1 mouse cellular context compared by ENCODE assay signal in the genomic region with DNA sequence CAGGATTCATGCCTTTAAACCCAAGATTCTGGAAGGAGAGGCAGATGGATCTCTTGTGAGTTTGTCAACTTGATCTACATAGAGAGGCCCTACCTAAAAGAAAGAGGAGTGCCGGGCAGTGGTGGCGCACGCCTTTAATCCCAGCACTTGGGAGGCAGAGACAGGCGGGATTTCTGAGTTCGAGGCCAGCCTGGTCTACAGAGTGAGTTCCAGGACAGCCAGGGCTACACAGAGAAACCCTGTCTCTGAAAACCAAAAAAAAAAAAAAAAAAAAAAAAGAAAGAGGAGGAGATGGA.
TF ChIP-seq lines count a peak whose summit lies in the region.

No protein-coding gene starts in this region.

TF ChIP-seq in MEL, 35 proteins besides CTCF, POLR2A, EP300 and RAD21:
- TF ChIP-seq MAFK (IDR thresholded peaks at IDR 0.05; ENCODE audit: borderline replicate concordance, low read depth, low read length): 0 out of 2 replicates have a peak, but pooled peaks have one; percentile 2
- TF ChIP-seq TBP (IDR thresholded peaks at IDR 0.05; ENCODE audit: low read depth, low read length): peak; percentile 95
